Mouse (Mus musculus): Measurements from ENCODE around the gene Clps. TPM values are rescaled to one million over a fixed set of nuclear protein-coding genes. Genes with fewer than 3 reads are reported as not detected.

Gene Clps
- total and polyA plus RNA-seq, 3 experiments = not detected

- no peak overlapping the region for H3K4me3 ChIP-seq (ENCODE audit: control insufficient read depth in 1 of 2, insufficient read depth in 1 of 2, low read depth in 2 of 2, low read length in 2 of 2)
- H3K27ac ChIP-seq (ENCODE audit: control insufficient read depth, low read depth, low read length) = no peak overlapping the region
- no peaks in the 10 kb centered on the region for H3K9me3 ChIP-seq (replicated peaks; ENCODE audit: insufficient read depth, low read length)
- peaks cover 29 to 65% of the 10 kb centered on the region in 2 experiments for H3K36me3 ChIP-seq (ENCODE audit: control insufficient read depth in 1 of 2, insufficient read depth in 2 of 2, low read length in 2 of 2)
- no peaks in the 10 kb centered on the region for H3K79me2 ChIP-seq (ENCODE audit: control insufficient read depth, insufficient read depth, low read length, poor library complexity)
- no peaks in the 10 kb centered on the region for H3K27me3 ChIP-seq (ENCODE audit: control insufficient read depth in 1 of 2, insufficient read depth in 2 of 2, low read length in 2 of 2)
- peak; percentile 86 for DNase-seq (ENCODE audit: low read depth, low spot score)
- H3K4me1 ChIP-seq (ENCODE audit: control insufficient read depth in 1 of 2, insufficient read depth in 2 of 2, low read length in 2 of 2) = peaks cover 30 to 34% of the 10 kb centered on the region in 2 experiments
- no peak overlapping the region for H3K9ac ChIP-seq (ENCODE audit: control insufficient read depth, low read depth, low read length, poor library complexity, severe bottlenecking)
- TF ChIP-seq ZNF384 (IDR thresholded peaks at IDR 0.05; ENCODE audit: low read depth, low read length) = no peak
- TF ChIP-seq USF1 (IDR thresholded peaks at IDR 0.05; ENCODE audit: low read depth, low read length) = no peak
- TF ChIP-seq SIN3A (IDR thresholded peaks at IDR 0.05; ENCODE audit: low read length) = peak; percentile 34; the same call in 1 of the 2 replicates
- TF ChIP-seq SMC3 (IDR thresholded peaks at IDR 0.05; ENCODE audit: low read depth, low read length) = peak; percentile 77
- TF ChIP-seq MAX (IDR thresholded peaks at IDR 0.05; ENCODE audit: low read length) = no peak
- TF ChIP-seq ZC3H11A (IDR thresholded peaks at IDR 0.05; ENCODE audit: low read depth, low read length) = 0 out of 2 replicates have a peak, but pooled peaks have one; percentile 40
- TF ChIP-seq TCF12 (IDR thresholded peaks at IDR 0.05; ENCODE audit: low read depth, low read length) = no peak
- TF ChIP-seq CTCF (IDR thresholded peaks at IDR 0.05 in 2 of 3, conservative IDR thresholded peaks at IDR 0.05 in 1 of 3; ENCODE audit: control insufficient read depth in 1 of 3, insufficient read depth in 1 of 3, low read depth in 2 of 3, low read length in 3 of 3, poor library complexity in 1 of 3, severe bottlenecking in 1 of 3) = peak; percentile 88 to 97 (median 95)
- TF ChIP-seq RAD21 (IDR thresholded peaks at IDR 0.05; ENCODE audit: low read depth, low read length) = peak; percentile 44
- 0 out of 2 replicates have a peak, but pooled peaks have one; percentile 45 for TF ChIP-seq MAZ (IDR thresholded peaks at IDR 0.05; ENCODE audit: low read depth, low read length)
- TF ChIP-seq TBP (IDR thresholded peaks at IDR 0.05; ENCODE audit: low read depth, low read length) = no peak
- no peak for TF ChIP-seq NELFE (IDR thresholded peaks at IDR 0.05; ENCODE audit: low read depth, low read length)
- no peak for TF ChIP-seq GABPA (IDR thresholded peaks at IDR 0.05; ENCODE audit: low read depth, low read length)
- TF ChIP-seq CHD1 (IDR thresholded peaks at IDR 0.05; ENCODE audit: low read depth, low read length) = no peak
- TF ChIP-seq POLR2A (IDR thresholded peaks at IDR 0.05; ENCODE audit: control insufficient read depth in 1 of 2, insufficient read depth in 1 of 2, low read depth in 1 of 2, low read length in 2 of 2, poor library complexity in 1 of 2) = no peak
- peak; percentile 56; the same call in 1 of the 2 replicates for TF ChIP-seq MXI1 (IDR thresholded peaks at IDR 0.05; ENCODE audit: low read depth, low read length)
- 0 out of 2 replicates have a peak, but pooled peaks have one; percentile 18 for TF ChIP-seq GATA1 (IDR thresholded peaks at IDR 0.05; ENCODE audit: low read depth, low read length)
Measured at GRCm38 (mm10) chr17:28592998-28593397, 32.4 kb upstream of the Clps start.

GRCm38 (mm10) chr17:28591476-28591875, 30.9 kb upstream of the Clps start:
- no peaks in the 10 kb centered on the region for H3K79me2 ChIP-seq (ENCODE audit: control insufficient read depth, insufficient read depth, low read length, poor library complexity)
- H3K4me1 ChIP-seq (ENCODE audit: control insufficient read depth in 1 of 2, insufficient read depth in 2 of 2, low read length in 2 of 2) = peaks cover 30 to 34% of the 10 kb centered on the region in 2 experiments
- peak overlapping the region; percentile 56 for H3K27ac ChIP-seq (ENCODE audit: control insufficient read depth, low read depth, low read length)
- no peak overlapping the region for H3K4me3 ChIP-seq (ENCODE audit: control insufficient read depth in 1 of 2, insufficient read depth in 1 of 2, low read depth in 2 of 2, low read length in 2 of 2)
- no peak overlapping the region for H3K9ac ChIP-seq (ENCODE audit: control insufficient read depth, low read depth, low read length, poor library complexity, severe bottlenecking)
- no peaks in the 10 kb centered on the region for H3K9me3 ChIP-seq (replicated peaks; ENCODE audit: insufficient read depth, low read length)
- peak; percentile 86 for DNase-seq (ENCODE audit: low read depth, low spot score)
- H3K36me3 ChIP-seq (ENCODE audit: control insufficient read depth in 1 of 2, insufficient read depth in 2 of 2, low read length in 2 of 2) = peaks cover 29 to 53% of the 10 kb centered on the region in 2 experiments
- peak; percentile 94 for TF ChIP-seq GATA1 (IDR thresholded peaks at IDR 0.05; ENCODE audit: low read depth, low read length)
- TF ChIP-seq MEF2A (IDR thresholded peaks at IDR 0.05; ENCODE audit: extremely low read depth, insufficient replicate concordance, low read depth, low read length, poor library complexity, severe bottlenecking) = 0 out of 2 replicates have a peak, but pooled peaks have one; percentile 32
- TF ChIP-seq MXI1 (IDR thresholded peaks at IDR 0.05; ENCODE audit: low read depth, low read length) = peak; percentile 78
- no peak for TF ChIP-seq TBP (IDR thresholded peaks at IDR 0.05; ENCODE audit: low read depth, low read length)
- peak; percentile 60 for TF ChIP-seq MYB (IDR thresholded peaks at IDR 0.05; ENCODE audit: low read depth, low read length)
- TF ChIP-seq TCF12 (IDR thresholded peaks at IDR 0.05; ENCODE audit: low read depth, low read length) = peak; percentile 96
- TF ChIP-seq TAL1 (IDR thresholded peaks at IDR 0.05; ENCODE audit: low read length) = peak; percentile 86
- peak; percentile 79; the same call in 1 of the 2 replicates for TF ChIP-seq RCOR1 (IDR thresholded peaks at IDR 0.05; ENCODE audit: low read depth, low read length)
- TF ChIP-seq USF1 (IDR thresholded peaks at IDR 0.05; ENCODE audit: low read depth, low read length) = peak; percentile 26; the same call in 1 of the 2 replicates
- peak; percentile 93 to 95 for TF ChIP-seq EP300 (IDR thresholded peaks at IDR 0.05; ENCODE audit: low read depth in 1 of 2, low read length in 2 of 2)
- no peak for TF ChIP-seq ZMIZ1 (IDR thresholded peaks at IDR 0.05; ENCODE audit: low read depth, low read length)
- TF ChIP-seq POLR2AphosphoS2 (IDR thresholded peaks at IDR 0.05; ENCODE audit: low read length) = peak; percentile 73; the same call in 1 of the 2 replicates
- TF ChIP-seq ETS1 (IDR thresholded peaks at IDR 0.05; ENCODE audit: low read depth, low read length) = peak; percentile 92
- no peak for TF ChIP-seq CHD2 (IDR thresholded peaks at IDR 0.05; ENCODE audit: low read length)
- no peak for TF ChIP-seq KAT2A (conservative IDR thresholded peaks at IDR 0.05; ENCODE audit: low read depth, low read length)
- peak; percentile 63 for TF ChIP-seq SIN3A (IDR thresholded peaks at IDR 0.05; ENCODE audit: low read length)
- TF ChIP-seq BHLHE40 (IDR thresholded peaks at IDR 0.05; ENCODE audit: borderline replicate concordance, low read depth, low read length) = peak; percentile 62
- no peaks in the 10 kb centered on the region for H3K27me3 ChIP-seq (ENCODE audit: control insufficient read depth in 1 of 2, insufficient read depth in 2 of 2, low read length in 2 of 2)
